Mouse (Mus musculus) yolk sac, embryonic 10.5 days (tissue): ENCODE data around the gene Pecr.
"Not testable (repeated sequence)": the region's sequence is repeated elsewhere in the genome, so short reads cannot be mapped to it uniquely, and the experiment has no call there.

Source experiments
- DNase-seq: peaks from one replicate; pipeline ENCODE4 v3.0.0-alpha.2; 2017; ENCODE audit warnings: low spot score

Pecr gene

DNA sequence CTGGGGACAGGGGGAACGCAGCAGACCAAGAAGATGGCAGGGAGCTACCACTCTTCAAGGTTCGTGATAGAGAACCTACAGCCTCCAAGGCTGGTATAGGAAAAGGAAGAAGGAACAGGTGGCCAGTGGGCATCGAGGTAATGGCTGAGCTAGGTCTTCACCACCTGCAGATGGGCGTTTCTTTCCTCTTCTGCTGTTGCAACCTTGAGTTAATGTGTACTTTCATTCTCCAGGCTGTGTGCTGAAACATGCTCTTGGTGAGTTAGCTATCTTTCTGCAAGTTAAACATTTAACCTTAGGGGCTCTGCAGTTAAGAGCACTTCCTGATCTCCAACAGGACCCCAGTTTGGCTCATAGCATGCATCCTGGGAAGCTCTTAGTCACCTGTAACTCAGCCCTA, 3.8 kb upstream of the Pecr start:
- peak; percentile 73 for DNase-seq

GRCm38 (mm10) chr1:72286904-72287303, 2.8 kb upstream of the Pecr start:
- DNase-seq, result no peak

GRCm38 (mm10) chr1:72284539-72284938, 425 bp upstream of the Pecr start:
- no peak for DNase-seq

DNA sequence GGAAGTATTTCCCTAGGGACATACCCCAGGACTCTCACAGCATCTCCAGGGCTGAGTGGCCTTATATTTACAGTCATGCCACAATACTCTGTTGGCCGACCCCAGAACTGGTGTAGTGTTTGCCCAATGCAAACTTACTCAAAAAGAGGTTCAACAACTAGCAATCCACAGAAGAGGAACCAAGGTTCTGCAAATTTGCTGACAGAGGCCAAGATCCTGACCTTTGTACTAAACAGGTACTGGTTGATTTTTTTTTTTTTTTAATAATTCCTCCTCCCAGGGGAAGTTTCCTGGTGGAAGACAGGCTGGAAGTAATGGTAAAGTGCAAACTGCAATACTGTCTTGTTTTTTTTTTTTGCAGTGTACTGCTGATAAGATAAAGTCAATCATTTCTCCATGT, 1.5 kb downstream of the Pecr start:
- DNase-seq, result no peak

GRCm38 (mm10) chr1:72278085-72278484, 6.0 kb downstream of the Pecr start:
- no peak for DNase-seq

GRCm38 (mm10) chr1:72263099-72263498, 21.0 kb downstream of the Pecr start:
- no peak for DNase-seq

DNA sequence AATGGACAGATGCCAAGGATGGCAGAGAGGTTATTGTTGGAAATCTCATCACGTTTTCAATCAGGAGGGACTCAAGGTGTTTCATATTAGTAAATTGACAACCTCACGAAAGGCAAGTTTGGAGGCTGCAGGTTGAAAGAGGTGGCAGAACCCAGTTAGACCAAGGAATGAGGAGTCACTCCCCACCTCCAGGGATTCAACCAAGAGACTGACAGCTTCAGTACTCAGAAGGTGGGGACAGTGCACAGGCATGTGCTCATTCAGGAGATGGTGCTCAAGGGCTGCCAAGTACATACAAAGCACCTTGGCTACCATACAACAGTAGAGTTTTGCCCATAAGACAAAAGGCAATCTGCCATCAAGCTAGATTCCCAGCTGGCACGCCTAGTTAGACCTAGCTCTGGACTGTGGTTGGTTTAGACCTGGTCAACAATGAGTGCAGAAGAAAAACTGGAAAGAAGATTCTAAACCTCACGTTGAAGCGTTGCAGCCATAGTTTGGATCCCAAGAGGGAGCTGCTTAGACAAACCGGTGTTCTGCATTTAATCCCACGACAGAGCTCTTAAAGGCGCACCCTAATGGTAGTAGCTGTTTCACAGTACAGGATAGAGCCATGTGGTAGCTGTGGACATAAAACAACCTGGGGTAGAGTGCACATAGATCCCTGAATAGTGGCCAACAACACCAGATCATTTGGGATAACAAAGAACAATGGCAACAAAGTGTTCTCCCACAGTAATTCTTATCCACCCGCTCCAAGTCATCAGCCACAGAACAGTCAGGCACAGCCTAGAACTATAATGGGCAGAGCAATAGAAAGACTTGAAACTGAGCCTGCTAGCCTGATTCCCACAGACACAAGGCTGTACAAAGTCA, 27.5 kb downstream of the Pecr start:
- no peak for DNase-seq

- no peak for DNase-seq
These were observed 28.3 kb downstream of the Pecr start for GRCm38 (mm10) chr1:72255854-72256175.

GRCm38 (mm10) chr1:72255062-72255853, 28.9 kb downstream of the Pecr start:
- peak; percentile 95 for DNase-seq

DNA sequence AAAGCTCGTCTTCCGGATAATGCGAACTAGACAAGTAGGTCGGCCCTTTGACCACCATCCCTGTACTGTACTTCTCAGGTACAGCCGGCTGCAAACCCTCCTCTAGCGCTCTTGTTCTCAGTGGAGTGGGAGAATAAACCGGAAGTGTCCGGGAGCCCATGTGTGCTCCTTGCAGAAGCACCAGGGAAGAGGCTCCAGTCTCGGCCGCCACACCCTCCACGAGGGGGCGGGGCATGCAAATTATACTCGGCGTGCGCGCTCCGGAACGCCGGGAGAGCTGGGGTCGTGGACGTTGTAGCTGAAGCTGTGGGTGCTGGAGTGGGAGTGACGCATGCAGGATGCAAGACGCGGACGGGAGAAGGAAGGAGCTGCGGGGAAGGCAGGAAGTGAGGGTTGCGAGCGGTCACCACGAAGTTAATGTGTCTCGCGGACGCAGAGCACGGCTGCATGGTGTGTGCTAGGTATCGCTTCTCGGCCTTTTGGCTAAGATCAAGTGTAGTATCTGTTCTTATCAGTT, 29.5 kb downstream of the Pecr start:
- DNase-seq, result peak; percentile 97

DNA sequence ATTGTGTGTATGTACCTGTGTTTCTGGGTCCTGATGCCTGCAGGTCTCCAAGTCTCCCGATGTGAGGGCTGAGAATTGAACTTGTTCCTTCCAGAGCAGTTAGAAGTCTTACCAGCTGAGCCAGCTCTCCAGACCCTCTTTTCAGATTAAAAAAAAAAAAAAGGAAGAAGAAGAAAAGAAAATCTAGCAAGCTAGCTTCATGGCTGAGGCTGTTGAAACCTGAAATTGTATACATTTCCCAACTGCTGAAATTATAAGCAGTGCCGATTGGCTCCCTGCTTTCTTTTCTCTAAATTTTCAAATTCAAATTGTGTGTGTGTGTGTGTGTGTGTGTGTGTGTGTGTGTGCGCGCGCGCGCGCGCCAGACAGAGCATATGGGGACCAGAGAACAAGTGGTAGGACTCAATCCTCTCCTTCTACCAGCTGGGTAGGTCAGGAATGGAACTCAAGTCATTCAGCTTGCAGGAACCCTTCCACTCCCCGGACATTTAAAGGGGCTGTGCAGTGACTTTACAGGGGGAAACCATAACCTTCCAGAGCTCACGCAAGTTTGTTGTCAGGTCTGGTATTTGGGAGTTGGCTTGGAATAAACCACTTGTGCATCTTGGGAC, 30.1 kb downstream of the Pecr start:
- DNase-seq, result peak; percentile 36

- DNase-seq, result no peak
These were observed 32.3 kb downstream of the Pecr start for GRCm38 (mm10) chr1:72251806-72252205.

- DNase-seq, result not testable (repeated sequence)
These were observed 35.8 kb downstream of the Pecr start for GRCm38 (mm10) chr1:72248226-72248737.

- DNase-seq, result peak; percentile 89
These were observed 39.6 kb downstream of the Pecr start for GRCm38 (mm10) chr1:72244317-72245036.

DNA sequence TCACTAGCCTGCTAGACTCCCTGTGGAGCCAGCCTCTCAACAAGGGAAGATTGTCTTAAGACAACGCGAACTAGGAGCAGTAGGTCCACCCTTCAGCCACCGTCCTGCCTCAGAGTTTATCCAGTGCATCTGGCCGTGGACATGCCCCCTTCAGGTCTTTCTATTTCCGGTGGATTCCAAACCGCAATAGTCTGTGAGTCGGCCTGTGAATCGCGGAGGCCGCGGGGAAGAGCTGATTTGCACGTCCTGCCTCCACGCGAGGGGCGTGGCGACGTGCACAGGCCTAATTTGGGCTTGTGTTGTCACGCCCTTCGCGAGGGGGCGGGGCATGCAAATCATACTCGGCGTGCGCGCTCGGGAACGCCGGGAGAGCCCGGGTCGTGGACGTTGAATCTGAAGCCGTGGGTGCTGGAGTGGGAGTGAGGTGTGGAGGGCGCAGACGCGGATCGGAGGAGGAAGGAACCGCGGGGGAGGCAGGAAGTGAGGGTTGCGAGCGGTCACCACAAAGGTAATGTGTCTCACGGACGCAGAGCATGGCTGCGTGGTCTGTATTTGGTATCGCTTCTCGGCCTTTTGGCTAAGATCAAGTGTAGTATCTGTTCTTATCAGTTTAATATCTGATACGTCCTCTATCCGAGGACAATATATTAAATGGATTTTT, 40.3 kb downstream of the Pecr start:
- DNase-seq, result peak; percentile 97

DNA sequence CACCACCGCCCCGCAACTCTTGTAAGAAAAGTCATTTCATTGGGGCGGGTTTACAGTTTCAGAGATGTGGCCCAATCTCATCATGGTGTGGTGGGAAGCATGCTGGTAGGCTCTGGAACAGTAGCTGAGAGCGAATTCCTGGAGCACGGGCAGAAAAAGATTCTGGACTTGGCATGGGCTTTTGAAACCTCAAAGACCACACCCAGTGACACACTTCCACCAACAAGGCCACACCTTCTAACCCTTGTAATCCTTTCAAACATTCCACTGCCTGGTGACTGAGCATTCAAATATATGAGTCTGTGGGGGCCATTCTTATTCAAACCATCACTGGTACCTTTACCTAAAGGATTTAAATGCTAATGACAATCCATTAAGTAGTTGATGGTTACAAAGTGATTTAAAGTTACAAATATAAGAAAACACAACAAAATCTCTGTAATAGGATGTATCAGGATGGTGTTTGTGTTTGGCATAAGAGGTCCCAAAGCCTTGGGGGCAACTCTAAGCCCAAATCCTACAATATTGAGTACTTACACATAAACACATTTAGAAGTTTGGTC, 41.5 kb downstream of the Pecr start:
- no peak for DNase-seq

DNA sequence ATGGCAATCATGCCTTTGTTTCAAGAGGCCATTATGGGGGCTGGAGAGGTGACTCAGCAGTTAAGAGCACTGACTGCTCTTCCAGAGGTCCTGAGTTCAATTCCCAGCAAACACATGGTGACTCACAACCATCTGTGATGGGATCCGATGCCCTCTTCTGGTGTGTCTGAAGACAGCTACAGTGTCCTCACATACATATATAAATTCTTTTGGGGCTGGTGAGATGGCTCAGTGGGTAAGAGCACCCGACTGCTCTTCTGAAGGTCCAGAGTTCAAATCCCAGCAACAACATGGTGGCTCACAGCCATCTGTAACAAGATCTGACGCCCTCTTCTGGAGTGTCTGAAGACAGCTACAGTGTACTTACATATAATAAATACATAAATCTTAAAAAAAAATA, 45.0 kb downstream of the Pecr start:
- not testable (repeated sequence) for DNase-seq

GRCm38 (mm10) chr1:72238016-72238580, 46.0 kb downstream of the Pecr start:
- no peak for DNase-seq

DNA sequence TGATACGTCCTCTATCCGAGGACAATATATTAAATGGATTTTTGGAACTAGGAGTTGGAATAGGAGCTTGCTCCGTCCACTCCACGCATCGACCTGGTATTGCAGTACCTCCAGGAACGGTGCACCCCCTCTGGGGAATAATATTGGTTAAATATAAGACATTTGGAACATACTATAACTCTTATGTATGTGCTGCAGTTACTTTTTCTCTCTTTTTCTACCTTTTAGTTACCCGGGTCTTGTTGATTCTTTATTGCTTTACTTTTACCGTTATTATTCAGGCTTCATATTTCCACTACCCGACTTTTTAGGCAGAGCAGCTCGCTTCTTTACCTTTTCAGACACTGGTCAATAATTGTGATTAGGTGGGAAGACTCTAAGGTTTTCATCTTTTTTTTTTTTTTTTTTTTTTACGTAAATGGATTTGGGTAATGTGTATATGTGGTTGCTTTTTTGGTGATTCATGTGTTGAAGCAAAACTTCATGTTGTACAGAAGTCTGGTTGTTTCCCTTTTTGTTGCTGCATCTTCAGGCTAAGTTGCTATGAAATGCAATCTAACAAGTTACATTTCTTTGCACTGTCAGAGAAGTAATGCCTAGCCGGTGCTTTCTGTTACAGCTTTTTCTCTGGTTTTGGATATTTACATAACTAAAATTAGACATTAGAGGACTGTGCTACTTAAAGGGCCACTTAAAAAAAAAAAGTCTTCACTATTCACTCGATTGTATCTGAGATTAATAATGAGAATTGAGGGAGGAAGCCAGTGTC, 46.9 kb downstream of the Pecr start:
- DNase-seq, result no peak
